Mouse (Mus musculus) megakaryocyte progenitor cell, adult 5-6 weeks (primary cell): ENCODE results near the gene Rps6kc1. TPM values are rescaled to one million over a fixed set of nuclear protein-coding genes. Genes with fewer than 3 reads are reported as not detected.

Experiments used
- ATAC-seq: replicated peaks from 2 replicates; pipeline ENCODE4 v1.8.0; 2016; ENCODE audit warnings: mild to moderate bottlenecking, moderate TSS enrichment, inconsistent platforms; ENCODE audit not compliant: poor library complexity
- total RNA-seq, 2 experiments: library from RNA; stranded (forward) in 1 of 2; stranded (reverse) in 1 of 2; fragments of 157-497, 149-512 nt in 1 of 2; fragments of 200-1000 nt in 1 of 2; gene quantifications; 2 replicates each; pipeline versions ENCODE4 v1.2.3 to v1.2.4; 2015 to 2017

Gene Rps6kc1
- total RNA-seq, 2 experiments from 2014 or later = 7.2 to 8.7 TPM

DNA sequence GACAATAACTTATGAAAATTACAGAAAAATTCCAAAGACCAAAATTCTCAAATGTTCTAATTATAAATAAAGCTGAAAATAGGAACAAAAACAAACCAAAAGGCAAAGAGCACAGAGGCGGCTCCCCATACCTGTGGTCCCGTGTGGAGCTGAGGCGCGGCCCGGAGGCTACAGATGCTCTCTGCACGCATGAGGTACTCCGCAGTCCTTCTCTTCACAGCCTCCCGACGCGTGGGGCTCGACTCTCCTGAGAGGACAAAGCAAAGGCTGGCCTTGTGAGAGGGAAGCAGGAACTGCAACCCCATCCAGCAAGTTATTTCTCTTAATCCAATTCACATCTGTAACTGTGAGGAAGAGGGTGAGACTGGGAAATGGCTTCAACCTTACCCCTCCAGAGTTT lies 67.2 kb downstream of the Rps6kc1 start:
- ATAC-seq = no peak

DNA sequence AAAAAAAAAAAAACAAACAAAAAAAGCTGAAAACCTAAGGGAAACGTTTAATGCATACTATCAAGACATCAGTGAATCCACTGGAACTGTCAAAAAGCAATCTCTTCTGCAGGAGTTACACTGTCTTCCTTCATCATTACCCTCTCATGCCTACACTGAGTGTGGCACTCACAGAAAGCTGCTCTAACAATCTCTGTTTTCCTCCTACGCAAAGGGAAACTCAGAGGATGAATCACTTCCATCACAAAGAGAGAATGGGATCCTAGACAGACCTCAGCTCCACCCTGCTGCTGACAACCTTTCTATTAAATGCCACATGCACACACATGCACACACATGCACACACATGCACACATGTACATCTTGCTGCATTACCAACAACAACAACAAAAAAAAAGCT lies 75.5 kb downstream of the Rps6kc1 start:
- no peak for ATAC-seq

DNA sequence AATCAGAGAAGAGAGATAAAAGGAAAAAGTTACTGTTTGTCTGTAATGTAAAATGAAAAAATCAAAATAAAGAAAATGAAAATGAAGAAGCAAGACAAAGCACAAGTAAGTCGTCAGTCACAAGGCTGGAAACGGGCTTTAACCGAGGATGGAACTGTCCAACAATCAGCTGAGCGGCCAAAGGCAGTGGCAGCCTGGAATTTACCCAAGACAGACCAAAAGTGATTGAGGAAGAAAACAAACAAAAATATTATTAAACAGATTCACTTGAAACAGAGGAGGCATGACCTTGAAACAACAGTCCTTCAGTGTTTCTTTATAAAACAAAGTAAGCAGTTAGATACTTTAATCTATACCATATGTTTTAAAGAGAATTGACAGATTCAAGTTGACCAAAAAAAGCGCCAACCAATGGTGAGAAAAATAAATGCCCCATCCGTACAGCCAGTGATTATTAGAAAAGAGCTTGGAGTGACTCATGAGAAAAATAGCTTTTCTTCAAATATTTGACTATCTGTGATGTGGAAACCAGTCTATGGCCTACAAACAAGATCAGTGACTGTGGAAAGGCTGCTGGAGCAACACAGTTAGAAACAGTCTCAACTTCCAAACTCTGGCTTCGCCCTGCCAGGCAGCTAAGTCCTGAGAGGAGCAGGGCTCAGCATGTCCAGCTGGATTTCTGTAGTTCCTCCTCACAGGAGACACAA lies 77.2 kb downstream of the Rps6kc1 start:
- no peak for ATAC-seq

DNA sequence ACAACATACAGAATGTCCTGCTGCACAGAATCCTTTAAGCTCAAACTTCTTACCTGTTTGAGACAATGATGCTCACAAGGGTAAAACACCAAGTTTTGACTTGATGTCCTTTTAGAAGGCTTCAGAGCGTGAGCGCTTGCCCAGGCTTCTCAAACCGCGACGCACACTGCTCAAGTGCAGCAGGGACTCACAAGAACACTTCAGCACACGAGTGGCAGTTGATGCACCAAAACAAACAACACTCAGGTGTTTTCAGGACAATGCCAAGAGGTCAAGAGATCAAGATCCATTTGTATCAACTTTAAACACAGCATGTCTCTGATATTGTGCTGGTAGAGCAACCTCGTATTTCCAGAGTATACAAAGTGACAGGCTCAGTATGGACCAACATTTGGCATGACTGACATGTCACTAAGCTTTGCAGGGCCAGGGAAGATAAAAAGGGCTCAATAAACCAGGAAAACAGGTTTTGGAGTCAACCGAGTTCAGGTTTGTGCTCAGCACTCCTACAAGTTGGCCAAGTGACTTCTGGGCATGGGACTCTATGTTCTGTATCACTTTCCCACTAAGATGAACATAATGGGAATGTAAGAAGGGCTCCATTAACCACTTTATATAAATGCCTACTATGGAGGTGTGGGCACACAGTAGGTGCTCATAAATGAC lies 78.5 kb downstream of the Rps6kc1 start:
- no peak for ATAC-seq

DNA sequence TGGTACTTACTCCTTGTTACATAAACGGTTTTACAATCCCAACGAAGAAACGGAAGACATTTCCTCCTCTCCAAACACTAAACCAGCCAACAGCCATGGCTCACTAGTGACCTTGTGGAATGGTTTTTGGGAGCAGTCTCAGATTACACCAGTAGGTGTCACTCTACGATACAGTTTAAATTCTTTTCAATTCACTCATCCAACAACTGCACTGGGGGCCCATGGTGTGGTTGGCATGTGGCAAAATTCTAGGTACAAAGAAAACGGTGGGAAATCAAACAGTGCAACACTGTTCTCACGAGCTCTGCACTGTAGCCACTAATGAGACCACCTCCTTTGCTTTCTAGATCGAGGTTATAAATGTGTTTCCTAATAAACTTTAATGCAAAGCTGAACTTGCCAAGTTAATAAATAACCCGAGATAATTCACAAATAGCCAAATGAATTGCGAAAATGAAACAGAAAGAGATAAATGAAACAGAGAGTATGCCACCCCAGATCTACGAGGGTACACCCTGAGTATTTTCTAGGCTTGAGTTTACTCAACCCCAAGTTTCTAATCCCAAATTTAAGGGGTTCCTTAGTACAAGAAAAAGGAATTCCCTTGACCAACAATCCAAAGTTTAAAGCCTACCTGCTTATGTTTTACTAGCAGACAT lies 79.6 kb downstream of the Rps6kc1 start:
- ATAC-seq = peak; percentile 93

DNA sequence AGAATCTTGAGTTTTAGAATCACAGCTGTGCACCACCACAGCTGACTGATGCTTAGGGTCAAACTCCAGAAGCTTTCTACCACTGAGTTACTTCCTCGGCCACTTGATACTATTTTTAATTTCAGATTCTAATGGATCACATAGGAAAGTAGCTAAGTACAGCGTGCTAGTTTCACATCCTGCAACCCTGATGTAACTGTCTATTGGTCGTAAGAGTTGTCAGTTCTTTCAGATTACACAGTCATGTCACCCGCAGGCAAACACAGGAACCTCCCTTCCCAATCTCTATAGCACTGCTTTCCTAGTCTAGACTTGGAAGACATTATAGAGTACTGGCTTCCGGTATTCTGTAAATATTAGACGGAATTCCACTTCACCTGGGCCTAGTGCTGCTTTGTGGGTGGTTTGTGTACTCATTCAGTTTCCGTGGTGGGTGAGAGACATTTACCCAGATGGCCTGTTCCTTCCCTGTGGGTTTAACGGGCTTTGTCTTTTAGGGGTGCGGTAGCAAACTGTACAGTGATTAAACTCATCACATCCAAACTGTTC lies 85.0 kb downstream of the Rps6kc1 start:
- peak; percentile 69 for ATAC-seq

DNA sequence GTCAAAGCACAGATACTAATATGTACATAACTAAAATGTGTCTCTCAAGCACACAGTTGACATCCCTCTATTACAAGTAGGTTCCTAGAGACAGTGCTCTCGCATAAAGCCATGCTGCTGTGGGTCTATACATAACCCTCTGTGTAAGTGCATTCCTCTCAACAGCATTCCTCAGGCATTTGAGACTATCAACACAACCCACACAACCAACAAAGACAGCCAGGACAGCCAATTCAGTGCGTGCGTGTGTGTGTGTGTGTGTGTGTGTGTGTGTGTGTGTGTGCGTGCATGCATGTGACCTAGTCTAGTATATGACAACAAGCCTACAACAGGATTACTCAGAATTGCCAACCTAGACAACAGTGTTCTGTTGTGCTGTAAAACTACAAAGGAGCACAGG lies 87.8 kb downstream of the Rps6kc1 start:
- ATAC-seq = no peak

DNA sequence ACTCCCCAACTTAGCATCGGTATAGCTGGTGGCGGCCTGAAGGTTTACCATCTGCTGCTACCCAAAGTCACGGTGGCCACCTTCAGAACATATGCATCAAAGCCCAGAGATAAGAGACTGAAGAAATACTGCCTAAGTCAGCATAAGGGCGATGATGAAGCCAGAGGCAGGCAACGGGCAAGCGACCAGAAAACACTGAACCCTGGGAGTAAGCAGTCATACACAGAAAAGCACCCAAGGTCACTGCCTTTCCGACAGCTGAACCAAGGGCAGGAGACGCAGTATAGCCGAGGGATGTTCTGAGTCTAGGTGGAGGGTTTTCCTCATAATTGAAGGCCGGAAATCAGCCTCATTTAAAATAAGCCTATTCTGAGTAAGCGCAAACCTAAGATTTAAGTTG lies 95.4 kb downstream of the Rps6kc1 start:
- ATAC-seq = no peak

DNA sequence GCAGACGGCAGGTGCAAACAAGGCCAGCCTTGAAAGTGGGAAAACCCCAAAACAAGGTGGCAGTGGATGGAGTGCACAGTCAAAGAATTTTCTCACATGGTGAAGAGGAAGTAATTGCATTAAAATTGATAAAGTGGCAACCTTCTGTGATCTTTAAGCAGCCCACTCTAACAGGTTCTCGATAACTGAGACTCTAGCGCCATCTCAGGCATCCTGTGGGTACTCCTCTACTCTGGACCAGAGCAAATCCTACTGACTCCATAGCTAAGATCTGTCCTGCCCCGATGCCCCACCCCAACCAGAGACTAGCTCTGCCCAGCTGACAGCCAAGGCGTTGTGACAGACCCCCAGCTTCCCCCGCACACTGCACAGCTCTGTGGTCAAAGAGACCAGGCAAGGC lies 101.2 kb downstream of the Rps6kc1 start:
- ATAC-seq = peak; percentile 58

DNA sequence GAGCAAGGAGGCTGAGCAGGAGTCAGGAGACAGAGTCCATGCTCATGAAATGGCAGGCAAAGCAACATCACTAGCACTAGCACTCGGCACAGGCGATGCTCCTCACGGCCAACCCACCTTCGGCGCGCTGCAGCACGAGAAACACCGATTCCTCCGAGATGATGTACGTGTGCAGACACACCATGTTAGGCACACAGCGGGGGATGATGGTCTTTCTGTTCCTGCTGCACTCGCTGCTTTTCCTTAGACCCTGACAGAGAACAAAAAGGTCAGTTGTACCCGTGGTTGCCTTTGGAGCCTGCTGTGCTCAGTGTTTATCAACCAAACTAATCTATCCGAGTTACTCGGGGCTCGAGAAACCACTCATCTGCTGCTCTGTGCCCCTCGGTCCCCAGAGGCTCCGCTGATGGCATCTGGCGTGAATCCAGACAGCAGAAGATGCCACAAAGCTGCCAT lies 102.8 kb downstream of the Rps6kc1 start:
- ATAC-seq = no peak

DNA sequence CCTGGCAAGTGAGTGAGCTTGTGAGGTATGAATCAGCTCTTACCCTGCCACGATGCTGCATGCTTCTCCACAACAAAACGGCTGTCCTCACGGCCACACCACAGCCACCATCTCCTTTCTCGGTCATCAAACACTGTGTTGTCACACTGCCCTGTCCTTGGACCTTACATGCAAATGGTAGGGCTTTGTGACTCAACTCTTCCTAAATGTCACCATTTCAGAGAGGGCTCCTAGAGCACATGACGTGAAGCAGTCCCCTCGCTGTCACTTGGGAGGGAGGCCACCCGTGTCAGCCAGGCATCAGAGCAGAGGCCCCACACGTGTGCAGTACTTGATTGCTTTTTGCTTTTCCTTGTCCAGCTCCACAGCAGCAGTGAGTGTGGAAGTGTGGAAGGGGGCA lies 104.8 kb downstream of the Rps6kc1 start:
- ATAC-seq = no peak

DNA sequence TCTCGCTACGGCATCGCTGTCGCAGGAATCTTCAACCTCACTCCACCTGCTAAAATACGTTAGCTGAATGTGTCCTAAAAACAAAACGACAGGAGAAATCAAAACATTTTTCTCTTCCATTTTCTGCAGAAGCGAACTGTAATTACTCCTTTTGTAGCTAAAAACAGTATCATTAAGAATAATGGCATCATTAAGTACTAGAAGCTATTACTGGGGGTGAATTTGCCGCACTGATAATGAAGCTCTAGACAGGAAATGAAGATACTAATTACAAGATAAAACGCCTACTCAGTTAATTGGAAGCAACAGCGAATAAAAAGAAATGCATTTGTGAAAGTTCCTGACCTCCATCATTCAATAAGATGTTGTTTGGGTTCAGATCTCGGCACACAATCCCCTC lies 112.9 kb downstream of the Rps6kc1 start:
- ATAC-seq = no peak

DNA sequence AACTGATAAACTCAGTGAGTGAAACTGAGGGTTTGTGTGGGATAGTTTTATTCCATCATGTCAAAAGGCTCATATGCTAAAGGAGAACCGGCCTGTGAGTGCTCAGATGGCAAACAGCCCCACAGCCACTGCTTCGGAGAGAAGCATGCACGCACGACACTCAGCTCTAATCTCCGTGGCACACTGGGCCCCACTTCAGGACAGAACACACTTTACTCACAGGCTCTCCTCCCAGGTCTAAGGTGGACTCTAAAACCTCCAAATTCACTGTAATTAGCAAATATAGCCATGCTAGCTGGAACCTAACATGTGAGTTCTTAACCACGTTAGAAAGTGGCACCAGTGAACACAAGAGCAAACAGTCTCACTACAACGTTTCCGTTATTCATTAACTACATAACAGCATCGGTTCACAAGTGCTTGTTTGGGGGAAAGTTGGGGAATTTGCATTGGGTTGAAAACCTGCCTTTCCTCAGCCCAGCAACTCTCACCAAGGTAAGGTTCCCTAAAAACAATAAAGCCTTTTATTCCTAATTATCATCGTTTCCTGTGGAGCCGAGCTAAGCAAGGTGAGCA lies 114.0 kb downstream of the Rps6kc1 start:
- ATAC-seq = no peak

DNA sequence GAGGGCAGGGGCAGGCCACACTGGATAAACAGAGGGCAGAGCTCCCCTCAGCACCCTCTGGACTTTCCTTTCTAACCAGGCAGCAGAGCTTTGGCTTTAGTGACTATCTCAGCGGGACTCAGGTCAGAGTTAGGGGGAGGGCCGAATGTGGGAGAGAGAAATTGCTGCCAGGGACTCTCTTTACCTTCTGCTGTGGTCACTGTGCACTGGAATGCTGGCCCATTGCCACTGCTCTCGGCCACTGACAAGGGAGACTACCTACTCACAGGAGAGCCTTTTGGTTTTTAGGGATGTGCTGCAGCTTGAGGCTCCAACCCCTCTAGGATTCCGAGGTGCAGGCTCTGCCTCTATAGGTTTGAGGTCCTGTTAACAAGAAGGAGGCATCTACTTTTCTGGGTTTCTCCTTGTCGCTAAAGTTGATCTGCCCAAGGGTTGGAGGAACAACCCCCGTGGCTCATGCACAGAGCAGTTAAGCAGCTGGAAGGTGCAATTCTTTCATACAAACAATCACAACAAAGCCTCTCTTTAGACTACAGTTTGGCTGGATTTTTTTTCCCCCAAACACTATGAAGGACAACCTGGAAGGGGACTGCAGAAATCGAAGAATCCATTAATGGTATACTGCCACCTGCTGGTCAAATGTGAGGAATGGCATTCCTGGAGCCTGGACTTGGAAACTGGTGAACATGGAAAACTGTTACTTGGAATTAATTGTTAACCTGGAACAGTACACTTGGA lies 114.7 kb downstream of the Rps6kc1 start:
- ATAC-seq = peak; percentile 80

DNA sequence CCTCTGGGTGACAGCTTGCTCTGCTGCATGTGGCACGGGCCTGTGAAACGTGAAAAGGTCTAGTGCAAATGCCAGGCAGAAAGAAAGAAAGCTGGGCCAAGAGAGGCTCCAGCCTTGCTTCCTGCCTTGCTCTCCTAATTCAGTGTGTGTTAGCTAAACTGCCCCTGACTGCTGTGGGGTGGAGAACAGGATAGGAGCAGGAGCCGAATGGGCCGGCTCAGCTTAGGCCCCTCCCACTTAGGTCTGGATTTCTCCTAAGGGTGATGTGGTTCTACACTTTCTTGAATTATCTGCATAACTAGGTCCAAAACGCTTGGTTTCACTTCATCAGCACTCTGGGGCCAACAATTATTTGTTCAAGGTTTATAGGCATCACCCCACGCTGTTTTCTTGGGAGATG lies 119.9 kb downstream of the Rps6kc1 start:
- ATAC-seq = no peak

DNA sequence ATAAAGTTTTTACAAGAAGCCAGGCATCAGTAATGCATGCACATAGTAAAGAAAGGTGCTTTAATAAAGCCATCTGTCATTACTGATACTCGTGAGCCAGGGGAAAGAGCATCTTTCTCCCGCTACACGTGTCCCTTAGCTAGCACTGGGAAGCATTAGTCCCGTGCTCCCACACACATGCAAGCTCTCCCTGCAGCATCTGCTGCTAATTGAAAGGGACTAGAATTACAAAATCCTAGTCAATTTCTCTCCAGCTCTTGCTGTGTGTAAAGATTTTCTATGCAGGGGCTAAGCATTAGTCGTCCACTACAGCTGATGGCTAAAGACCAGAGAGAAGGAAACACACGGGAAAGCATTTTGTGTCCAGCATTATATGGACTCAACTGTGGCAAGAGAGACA lies 120.8 kb downstream of the Rps6kc1 start:
- ATAC-seq = no peak

DNA sequence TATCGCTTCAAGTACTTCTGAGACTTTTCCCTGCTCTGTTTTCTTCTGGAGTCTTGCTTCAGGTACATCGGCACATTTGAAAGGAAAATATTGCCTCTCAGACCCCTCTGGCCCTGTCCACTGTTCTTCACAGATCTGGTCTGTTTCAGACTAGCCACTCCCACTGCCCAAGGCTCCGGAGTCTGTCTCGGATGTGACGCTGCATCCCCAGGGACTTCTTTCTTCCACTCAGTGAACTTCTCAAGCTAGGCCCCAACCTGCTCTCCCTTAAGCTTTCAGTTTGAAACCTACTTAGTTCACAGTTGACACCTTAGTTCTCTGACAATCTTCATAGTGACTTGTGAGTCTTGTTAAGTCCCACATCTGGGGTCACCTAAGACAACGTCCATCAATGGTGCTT lies 133.9 kb downstream of the Rps6kc1 start:
- no peak for ATAC-seq

DNA sequence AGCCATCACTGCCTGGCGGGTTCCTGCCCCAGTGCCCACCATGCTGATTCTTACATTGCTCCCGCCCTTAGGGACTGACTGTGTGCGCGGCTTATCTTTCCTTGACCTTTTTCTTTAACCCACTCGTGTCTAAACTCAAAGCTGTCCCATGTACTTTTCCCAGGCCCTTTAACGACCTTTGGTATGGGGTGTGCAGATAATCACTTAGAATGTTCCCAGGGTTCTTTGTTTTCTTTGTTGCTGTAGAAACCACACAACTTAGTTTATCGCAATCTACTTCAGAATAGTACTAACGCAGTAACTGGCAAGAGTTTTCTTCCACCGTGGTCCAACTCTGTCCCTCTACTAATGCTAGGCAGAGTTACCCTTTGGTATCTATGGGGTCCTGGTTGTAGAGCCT lies 135.3 kb downstream of the Rps6kc1 start:
- no peak for ATAC-seq

DNA sequence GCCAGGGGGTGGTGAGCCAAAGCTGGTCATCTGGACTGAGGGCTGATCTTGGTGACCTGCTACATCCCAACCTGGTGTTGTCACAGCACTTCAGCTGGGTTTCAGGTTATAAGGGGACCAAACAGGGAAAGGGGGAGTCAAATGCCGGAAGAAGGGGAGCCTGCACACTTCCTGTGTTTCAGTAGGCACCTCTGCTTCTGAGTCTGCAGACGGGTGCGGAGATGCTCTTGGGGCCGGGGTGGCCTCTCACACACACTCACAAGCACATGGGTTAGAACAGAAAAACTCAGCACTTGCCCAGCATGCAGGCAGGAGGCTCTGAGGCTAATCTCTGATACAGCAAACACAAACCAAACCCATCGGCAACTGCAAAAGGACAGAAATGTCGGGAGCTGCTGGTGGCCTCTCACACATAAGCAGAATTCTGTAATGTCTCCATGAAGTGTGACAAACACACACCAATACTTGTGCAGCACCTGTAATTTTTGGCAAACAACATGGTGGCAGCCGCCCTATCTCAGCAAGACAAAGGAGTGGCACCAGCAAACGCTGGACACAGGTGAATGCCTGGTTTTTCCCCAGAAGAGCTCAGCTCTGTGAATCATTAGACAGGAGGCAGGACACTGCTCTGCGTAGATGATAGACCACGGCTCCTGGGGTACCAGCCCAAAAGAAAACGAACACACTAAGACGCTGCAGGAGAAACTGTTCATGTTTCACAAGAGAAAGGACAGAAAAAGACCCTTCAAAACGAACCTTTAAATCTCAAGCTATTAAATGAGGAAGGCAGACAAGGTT lies 139.3 kb downstream of the Rps6kc1 start:
- no peak for ATAC-seq

DNA sequence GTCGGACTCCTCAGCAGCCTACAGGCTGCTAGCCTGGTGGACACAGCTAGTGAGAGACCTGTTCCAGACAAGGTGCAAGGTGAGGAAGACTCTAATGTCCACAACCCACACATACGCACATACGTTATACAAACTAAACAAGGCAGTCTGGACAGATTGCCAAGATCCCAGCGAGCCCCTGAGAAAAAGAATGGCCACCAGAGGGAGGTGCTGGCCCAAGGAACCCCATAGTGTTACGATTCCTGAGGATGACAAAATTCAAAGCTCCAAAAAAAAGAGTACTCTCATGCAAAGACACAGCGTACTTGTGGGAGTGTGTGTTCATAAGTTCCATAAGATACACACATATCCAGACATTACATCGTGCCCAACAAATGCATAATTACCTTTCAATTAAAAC lies 141.8 kb downstream of the Rps6kc1 start:
- ATAC-seq = no peak
